Mouse (Mus musculus) G1E (cell line): ENCODE measurements around the gene Ttc28.

Experiments used
- CTCF ChIP-seq: IDR thresholded peaks from 2 replicates; pipeline ENCODE4 v1.5.1; 2012; ENCODE audit warnings: low read depth, low read length, inconsistent platforms, mixed read lengths
- GATA1 ChIP-seq: IDR thresholded peaks from 2 replicates; pipeline ENCODE4 v1.6.1; 2012; ENCODE audit warnings: borderline replicate concordance, low read length, inconsistent platforms, mixed read lengths

DNA sequence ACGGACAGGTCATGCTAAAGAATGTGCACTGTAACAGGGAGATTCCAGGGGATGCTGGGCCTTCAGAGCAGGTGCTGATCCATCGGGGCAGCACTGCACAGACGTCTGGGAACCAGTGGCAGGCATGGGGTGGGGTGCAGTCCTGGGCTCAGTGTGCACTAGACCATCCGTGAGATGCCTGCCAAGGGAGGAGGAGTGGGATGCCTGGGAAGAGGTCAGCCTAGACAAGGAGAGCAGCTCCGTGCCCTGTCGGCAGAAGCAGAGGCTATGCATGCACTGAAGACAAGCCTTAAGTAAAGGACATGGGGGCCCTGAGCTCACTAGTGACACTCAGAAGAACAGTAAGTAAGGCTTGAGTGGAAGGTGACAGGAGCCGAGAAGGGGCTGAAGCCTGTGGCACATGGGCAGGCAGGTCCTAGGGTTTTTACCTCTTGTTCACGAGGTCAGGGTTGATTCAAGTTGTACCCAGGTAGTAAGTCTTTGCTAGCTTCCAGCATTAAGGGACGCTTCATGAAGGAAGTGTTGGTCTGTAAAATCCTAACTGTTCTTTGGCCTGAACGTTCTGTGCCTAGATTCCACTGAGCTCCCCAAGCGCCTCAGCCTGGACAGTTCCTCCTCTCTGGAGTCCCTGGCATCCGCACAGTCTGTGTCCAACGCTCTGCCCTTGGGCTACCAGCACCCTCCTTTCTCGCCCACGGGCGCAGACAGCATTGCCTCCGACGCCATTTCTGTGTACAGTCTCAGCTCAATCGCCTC lies 405.0 kb downstream of the Ttc28 start:
- TF ChIP-seq GATA1 (no peak), CTCF (no peak)
